In genomic region chr19:32373865-32374655, GRCm38 (mm10) we compare ENCODE assay signal across 13 mouse cellular contexts. TPM values are rescaled to one million over a fixed set of nuclear protein-coding genes. Genes with fewer than 3 reads are reported as not detected.
DNase-seq lines count a peak whose midpoint lies in the region; ATAC-seq and TF ChIP-seq lines count a peak whose summit lies in the region.
"Had no signal": no experiment of that assay in that cellular context is flagged by ENCODE, and none has a peak within 500 bp of the region (broad histone marks: within the 10 kb centered on the region; RNA-seq: fewer than 3 reads in every experiment).

No protein-coding gene starts in this region.

- no peak for ATAC-seq in lung, embryonic 14.5 days (ENCODE audit: insufficient read depth)
- no peak for ATAC-seq in frontal cortex, adult (ENCODE audit: low TSS enrichment)

- H3K9ac ChIP-seq in lung, embryonic 14.5 days, result no peak overlapping the region

- peaks cover 16% of the 10 kb centered on the region; the same call in 1 of the 2 replicates for H3K4me1 ChIP-seq in lung, embryonic 14.5 days (ENCODE audit: insufficient read depth)
- peaks cover 19% of the 10 kb centered on the region; the same call in 1 of the 2 replicates for H3K4me1 ChIP-seq in lung, adult 2 months (ENCODE audit: control insufficient read depth, insufficient read depth, low read length)

- no peak for TF ChIP-seq CTCF in lung, embryonic 14.5 days (IDR thresholded peaks at IDR 0.05; ENCODE audit: low read depth)
- TF ChIP-seq CTCF in lung, adult 2 months (IDR thresholded peaks at IDR 0.05; ENCODE audit: insufficient read depth, low read length), result no peak

- H3K36me3 ChIP-seq in lung, embryonic 14.5 days (ENCODE audit: insufficient read depth), result no peaks in the 10 kb centered on the region
- H3K36me3 ChIP-seq: hindbrain, embryonic 10.5 days had no signal

- H3K9me3 ChIP-seq in lung, embryonic 14.5 days (ENCODE audit: low read depth, low read length), result no peaks in the 10 kb centered on the region
- H3K9me3 ChIP-seq: hindbrain, embryonic 10.5 days had no signal

- 61% methylated on average over 16 of the region's 16 CpGs for WGBS in lung, embryonic 14.5 days
- WGBS in lung, adult 2 months, result 46% methylated on average over 16 of the region's 16 CpGs

- H3K27me3 ChIP-seq in lung, embryonic 14.5 days (ENCODE audit: insufficient read depth, low read length), result no peaks in the 10 kb centered on the region

- no peak overlapping the region for H3K4me3 ChIP-seq in lung, embryonic 14.5 days (ENCODE audit: low read depth, low read length)
- H3K4me3 ChIP-seq in lung, adult 2 months (replicated peaks; ENCODE audit: extremely low read depth, low read depth, low read length), result no peak overlapping the region
- H3K4me3 ChIP-seq: erythroblast, embryonic 14.5 days; hindbrain, embryonic 10.5 days had no signal

- TF ChIP-seq POLR2A in lung, adult 2 months (IDR thresholded peaks at IDR 0.05; ENCODE audit: borderline replicate concordance, extremely low read depth, low read depth, low read length), result no peak

- no peak overlapping the region for H3K27ac ChIP-seq in lung, embryonic 14.5 days (ENCODE audit: low read depth)
- H3K27ac ChIP-seq: hindbrain, embryonic 10.5 days had no signal

- H3K4me2 ChIP-seq in lung, embryonic 14.5 days, result no peak overlapping the region
- H3K4me2 ChIP-seq: liver, embryonic 11.5 days had no signal

- peak; percentile 35 for DNase-seq in lung, embryonic 14.5 days
- DNase-seq in lung, adult 2 months, result no peak
- peak; percentile 62 to 72 for DNase-seq in heart, adult 9 months (ENCODE audit: low spot score in 2 of 2)
- DNase-seq in kidney, adult 8-10 months, result peak; percentile 36 to 47
- peak; percentile 66 for DNase-seq in lung, postnatal 36 days
- no peak for DNase-seq in ovary, postnatal 14 days (ENCODE audit: low spot score)
- DNase-seq in right cerebral cortex, postnatal 4 days, result no peak
- DNase-seq: cerebellum, postnatal 10 days; thymus, postnatal 4 days had no signal

RNA-seq across cellular contexts. Expression of gene Sgms1, which starts 15.5 kb away (rescaled TPM):
- polyA plus RNA-seq in lung, embryonic 14.5 days (2014; fragmentation: Nextera tagmentation; extraction: Ambion mirVana), result 49.7 and 50.2 TPM in 2 replicates
- 44.2 and 53.7 TPM in 2 replicates for polyA plus RNA-seq in lung, adult 2 months (2012; rRNA removed)

Comparison
In these comparisons a context has a peak if more than half of its experiments do, and no peak if none do; other contexts are left out.
1. DNase-seq: peak in lung, embryonic 14.5 days (single experiment), heart, adult 9 months (2 of 2), kidney, adult 8-10 months (2 of 2) and lung, postnatal 36 days (single experiment); none in lung, adult 2 months (single experiment), ovary, postnatal 14 days (single experiment) and right cerebral cortex, postnatal 4 days (single experiment).